Mouse (Mus musculus): ENCODE data around the gene Kdm8. TPM values are rescaled to one million over a fixed set of nuclear protein-coding genes. Genes with fewer than 3 reads are reported as not detected.

Gene Kdm8
- total RNA-seq, 2 experiments from 2014 or later, result 3.6 to 5.2 TPM

DNA sequence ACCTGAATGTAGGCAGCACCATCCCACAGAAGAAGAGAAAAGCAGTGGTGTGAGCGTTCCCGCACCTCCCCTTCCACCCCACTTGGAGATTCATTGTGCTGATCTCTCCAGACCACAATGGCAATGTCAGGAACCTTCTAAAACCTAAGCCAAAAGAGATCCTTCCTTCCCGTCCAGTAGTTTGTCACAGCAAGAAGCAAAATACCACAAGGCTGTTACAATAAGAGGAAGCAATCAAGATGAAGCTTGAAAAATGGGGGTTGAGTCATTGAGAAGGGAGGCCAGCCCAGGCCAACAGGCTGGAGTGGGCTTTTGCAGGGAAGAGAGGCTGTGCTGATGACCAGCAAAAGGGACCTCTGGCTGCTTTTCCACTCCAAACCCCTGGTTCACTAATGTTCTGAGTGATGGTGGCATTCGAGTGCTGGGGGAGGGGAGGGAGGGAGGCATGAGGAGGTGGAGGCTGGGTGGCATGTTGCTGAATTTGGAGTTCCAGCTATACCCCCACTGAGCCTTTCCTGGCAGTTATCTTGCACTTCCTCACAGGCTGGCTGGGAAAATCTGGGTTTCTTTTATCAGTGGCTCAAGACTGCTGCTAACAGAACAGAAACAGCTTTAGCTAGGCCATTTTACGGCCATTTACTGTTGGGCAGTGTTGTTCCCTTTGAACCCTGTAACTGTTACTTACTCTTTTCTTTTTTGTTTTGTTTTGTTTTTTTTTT lies 59.1 kb downstream of the Kdm8 start:
- DNase-seq, result no peak

GRCm38 (mm10) chr7:125504618-125505017 lies 60.1 kb downstream of the Kdm8 start:
- DNase-seq, result no peak

DNA sequence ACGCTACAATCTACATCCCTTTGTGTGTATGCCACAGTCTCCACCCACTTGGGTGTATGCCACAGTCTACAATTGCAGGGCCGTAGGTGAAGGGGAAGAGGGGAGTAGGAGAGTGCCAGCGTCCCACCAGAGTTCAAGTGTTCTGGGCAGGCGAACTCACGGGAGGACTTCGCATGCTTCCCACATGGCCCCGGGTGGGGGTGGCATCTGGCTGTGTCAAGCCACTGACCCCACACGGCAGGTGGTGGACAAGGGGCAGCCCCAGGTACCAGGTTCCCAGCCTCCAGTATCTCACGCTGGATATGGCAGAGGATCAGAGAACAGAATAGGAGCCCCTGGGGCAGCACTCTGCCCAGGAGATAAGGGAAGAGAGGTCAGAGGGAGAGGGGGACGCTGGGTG lies 61.1 kb downstream of the Kdm8 start:
- no peak for DNase-seq

GRCm38 (mm10) chr7:125507279-125507678 lies 62.8 kb downstream of the Kdm8 start:
- no peak for DNase-seq

GRCm38 (mm10) chr7:125511432-125511831 lies 67.0 kb downstream of the Kdm8 start:
- no peak for DNase-seq

GRCm38 (mm10) chr7:125511852-125512251 lies 67.4 kb downstream of the Kdm8 start:
- DNase-seq, result no peak

Other genes with a start within 250 kb of the Kdm8 start
- gene Nsmce1, start 46.9 kb downstream of the Kdm8 start, total RNA-seq (2021), result 10 to 100 TPM; 32.3 to 35.1 TPM
- 10 to 100 TPM; 17.0 to 23.6 TPM for gene Il4ra, start 107.4 kb downstream of the Kdm8 start, total RNA-seq (2021)
- gene Il21r, start 158.8 kb downstream of the Kdm8 start, total RNA-seq (2021), result 1 to 10 TPM in 1 of 2 experiments, under 1 TPM in 1; 0.47 to 2.9 TPM

Measured in heart, adult 18-20 months (tissue).